Mouse (Mus musculus) forebrain, postnatal 0 days (tissue): Measurements from ENCODE around the gene Use1. TPM values are rescaled to one million over a fixed set of nuclear protein-coding genes. Genes with fewer than 3 reads are reported as not detected.

Experiments used
- ATAC-seq: fragments of 200-750 bp; cut with Nextera tagmentation; 2 replicates; pipeline ENCODE4 v1.8.0; 2017; ENCODE audit warnings: mild to moderate bottlenecking, moderate library complexity
- DNase-seq: peaks from one replicate; pipeline ENCODE4 v3.0.0-alpha.2; 2015
- H3K27ac ChIP-seq: fragments of 300-500 bp; sonication (generic); 2 replicates; pipeline ENCODE4 v1.5.1; 2014; ENCODE audit warnings: low read depth, mild to moderate bottlenecking, antibody characterized with exemption, low read length, moderate library complexity, mixed read lengths
- H3K27me3 ChIP-seq: fragments of 300-500 bp; sonication (generic); 2 replicates; pipeline ENCODE4 v1.6.1; 2014; ENCODE audit warnings: mild to moderate bottlenecking, low read length, mixed read lengths; ENCODE audit not compliant: insufficient read depth
- H3K36me3 ChIP-seq: fragments of 300-500 bp; sonication (generic); 2 replicates; pipeline ENCODE4 v1.6.1; 2014; ENCODE audit warnings: mild to moderate bottlenecking, moderate library complexity; ENCODE audit not compliant: insufficient read depth
- H3K4me1 ChIP-seq: fragments of 300-500 bp; sonication (generic); 2 replicates; pipeline ENCODE4 v1.6.1; 2014; ENCODE audit warnings: antibody characterized with exemption; ENCODE audit not compliant: insufficient read depth
- H3K4me2 ChIP-seq: fragments of 300-500 bp; sonication (generic); 2 replicates; pipeline ENCODE4 v1.6.1; 2014; ENCODE audit warnings: low read depth, mild to moderate bottlenecking, moderate library complexity
- H3K4me3 ChIP-seq: fragments of 300-500 bp; sonication (generic); 2 replicates; pipeline ENCODE4 v1.5.1; 2014; ENCODE audit warnings: low read depth, low read length, mixed read lengths
- H3K9ac ChIP-seq: fragments of 300-500 bp; sonication (generic); 2 replicates; pipeline ENCODE4 v1.6.1; 2014; ENCODE audit warnings: mild to moderate bottlenecking
- H3K9me3 ChIP-seq: fragments of 300-500 bp; sonication (generic); 2 replicates; pipeline ENCODE4 v1.6.1; 2016; ENCODE audit warnings: low read length
- CTCF ChIP-seq: sonication (generic); IDR thresholded peaks from 2 replicates; pipeline ENCODE4 v1.5.1; 2016; ENCODE audit warnings: antibody characterized with exemption, control low read depth, low read depth
- WGBS: fragments of 180-500 bp; shearing (Covaris S2); extraction: QIAGEN DNeasy Blood & Tissue Kit; methylation state at CpG from one replicate; pipeline ENCODE4 v1.1.7; 2014; 5-methylcytosine and 5-hydroxymethylcytosine counted together
- polyA plus RNA-seq: library from polyadenylated mRNA; unstranded; fragments of >200 nt; fragmentation: Nextera tagmentation; extraction: Ambion mirVana; gene quantifications from 2 replicates; pipeline ENCODE4 v1.2.1, GENCODE M21; 2015
- total RNA-seq: library from RNA; depleted of rRNA; stranded (reverse); fragments of >200 nt; gene quantifications from 2 replicates; pipeline ENCODE4 v1.2.3, GENCODE M21; 2014; rRNA removed

Use1 gene
- total and polyA plus RNA-seq, 2 experiments from 2014 or later: 124 to 148 TPM

DNA sequence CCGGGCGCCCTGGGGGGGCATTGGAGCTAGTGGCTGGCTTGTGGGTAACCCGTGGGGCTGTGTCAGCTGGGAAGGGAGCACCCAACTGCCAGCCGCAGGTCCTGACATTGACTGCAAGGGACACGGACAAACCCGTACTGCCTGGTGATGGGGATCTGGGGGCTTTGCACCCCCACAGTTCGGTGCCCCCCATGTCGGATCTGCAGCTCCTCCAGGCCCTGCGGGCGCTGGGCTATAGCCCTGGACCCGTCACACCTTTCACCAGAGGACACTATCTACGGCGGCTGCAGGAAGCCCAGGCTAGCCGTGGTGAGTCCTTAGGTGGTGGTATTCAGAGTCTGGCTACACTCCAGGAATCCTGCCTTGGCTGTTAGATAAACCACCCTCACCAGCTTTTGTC, 40.8 kb downstream of the Use1 start:
- ATAC-seq (no peak), DNase-seq (no peak)
- 95% methylated on average over 14 of the region's 14 CpGs for WGBS
- Histone ChIP-seq H3K4me3 (no peak overlapping the region), H3K9ac (no peak overlapping the region), H3K27me3 (no peaks in the 10 kb centered on the region), H3K27ac (no peak overlapping the region), H3K4me1 (peaks cover 6% of the 10 kb centered on the region; the same call in 1 of the 2 replicates), H3K4me2 (no peak overlapping the region), H3K36me3 (peaks cover 3% of the 10 kb centered on the region; the same call in 1 of the 2 replicates), H3K9me3 (no peaks in the 10 kb centered on the region)
- TF ChIP-seq CTCF: no peak

DNA sequence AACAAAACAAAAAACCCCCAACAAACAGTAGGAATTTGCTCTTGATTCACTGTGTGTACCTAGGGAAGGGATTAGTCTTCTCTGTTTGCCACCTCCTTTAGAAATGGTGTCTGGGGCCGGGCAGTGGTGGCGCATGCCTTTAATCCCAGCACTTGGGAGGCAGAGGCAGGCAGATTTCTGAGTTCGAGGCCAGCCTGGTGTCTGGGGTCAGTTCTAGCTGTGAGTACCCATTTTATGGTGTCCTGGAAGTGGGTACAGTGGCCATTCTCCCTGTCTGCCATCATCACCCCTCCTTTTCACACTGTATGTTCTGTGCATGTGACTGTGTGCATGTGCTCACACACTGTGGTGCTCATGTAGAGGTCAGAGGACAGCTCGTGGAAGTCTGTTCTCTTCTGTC, 41.6 kb downstream of the Use1 start:
- WGBS: 96% methylated on average over 4 of the region's 4 CpGs

DNA sequence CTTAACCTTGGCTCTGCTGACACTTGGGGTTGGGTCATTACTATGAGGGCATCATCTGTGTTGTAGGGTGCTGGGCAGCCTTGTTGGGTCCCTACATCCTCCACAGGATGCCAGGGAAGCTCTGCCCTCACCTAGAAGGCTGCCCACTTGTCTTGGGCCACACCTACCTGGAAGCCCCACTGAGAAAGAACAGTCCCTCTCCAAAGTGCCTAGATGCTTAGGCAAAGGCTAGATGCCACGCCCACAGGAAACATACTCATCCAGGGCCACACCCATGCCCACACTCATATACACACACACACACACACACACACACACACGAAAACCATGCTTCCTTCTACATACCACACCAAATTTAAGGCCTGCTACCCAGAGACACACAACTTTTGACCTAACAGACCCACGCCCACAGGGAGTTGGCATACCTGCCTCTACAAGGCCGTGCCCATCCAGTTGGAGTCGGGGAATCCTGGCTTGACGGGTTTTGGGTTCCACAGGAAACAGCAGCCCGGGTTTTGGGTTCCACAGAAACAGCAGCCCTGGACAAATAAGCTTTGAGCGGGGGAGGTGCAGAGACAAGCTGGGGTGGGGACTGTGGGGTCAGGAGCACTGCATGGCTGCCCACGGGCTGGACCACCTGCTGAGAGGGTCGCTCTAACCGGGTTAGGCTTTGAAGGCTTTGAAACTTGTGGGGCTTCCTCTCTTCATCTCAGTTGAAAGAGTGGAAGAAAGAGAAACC, 45.1 kb downstream of the Use1 start:
- Histone ChIP-seq H3K4me3 (no peak overlapping the region), H3K27ac (no peak overlapping the region), H3K27me3 (no peaks in the 10 kb centered on the region), H3K4me2 (no peak overlapping the region), H3K9me3 (no peaks in the 10 kb centered on the region), H3K4me1 (no peaks in the 10 kb centered on the region), H3K36me3 (no peaks in the 10 kb centered on the region; the same call in 1 of the 2 replicates), H3K9ac (no peak overlapping the region)
- ATAC-seq (no peak), DNase-seq (no peak)
- no peak for TF ChIP-seq CTCF
- WGBS: 52% methylated on average over 11 of the region's 11 CpGs

More for the DNA sequence above, 41.6 kb downstream of the Use1 start:
- no peaks in the 10 kb centered on the region for H3K9me3 ChIP-seq
- no peak overlapping the region for H3K27ac ChIP-seq
- no peak for TF ChIP-seq CTCF
- no peak overlapping the region for H3K4me3 ChIP-seq
- H3K4me1 ChIP-seq: peaks cover 6% of the 10 kb centered on the region; the same call in 1 of the 2 replicates
- DNase-seq: no peak
- H3K9ac ChIP-seq: no peak overlapping the region
- no peak overlapping the region for H3K4me2 ChIP-seq
- no peak for ATAC-seq
- peaks cover under 1% of the 10 kb centered on the region; the same call in 1 of the 2 replicates for H3K36me3 ChIP-seq
- no peaks in the 10 kb centered on the region for H3K27me3 ChIP-seq

Other genes starting within 250 kb of the Use1 start
- gene Myo9b, start 94.1 kb upstream of the Use1 start, total RNA-seq: 31.4 and 35.2 TPM in 2 replicates
- gene Myo9b, start 94.1 kb upstream of the Use1 start, polyA plus RNA-seq: 5.7 and 6.5 TPM in 2 replicates
- gene Haus8, start 93.9 kb upstream of the Use1 start, total RNA-seq: 36.4 and 38.9 TPM in 2 replicates
- gene Haus8, start 93.9 kb upstream of the Use1 start, polyA plus RNA-seq: 34.0 and 40.7 TPM in 2 replicates
- 14.3 and 16.2 TPM in 2 replicates for gene Ocel1, start 4.5 kb downstream of the Use1 start, total RNA-seq
- 5.2 and 6.6 TPM in 2 replicates for gene Ocel1, start 4.5 kb downstream of the Use1 start, polyA plus RNA-seq
- gene Nr2f6, start 15.1 kb downstream of the Use1 start, total RNA-seq: 59.0 and 63.9 TPM in 2 replicates
- 26.0 and 28.9 TPM in 2 replicates for gene Nr2f6, start 15.1 kb downstream of the Use1 start, polyA plus RNA-seq
- 3.5 and 5.6 TPM in 2 replicates for gene Ushbp1, start 29.0 kb downstream of the Use1 start, total RNA-seq
- 4.2 and 4.5 TPM in 2 replicates for gene Ushbp1, start 29.0 kb downstream of the Use1 start, polyA plus RNA-seq
- 87.2 and 94.0 TPM in 2 replicates for gene Babam1, start 30.0 kb downstream of the Use1 start, total RNA-seq
- gene Babam1, start 30.0 kb downstream of the Use1 start, polyA plus RNA-seq: 98.9 and 107 TPM in 2 replicates
- 0.81 and 2.8 TPM in 2 replicates for gene Ankle1, start 39.2 kb downstream of the Use1 start, total RNA-seq
- 0.97 and 2.3 TPM in 2 replicates for gene Ankle1, start 39.2 kb downstream of the Use1 start, polyA plus RNA-seq
- 187 and 210 TPM in 2 replicates for gene Abhd8, start 96.8 kb downstream of the Use1 start, total RNA-seq
- gene Abhd8, start 96.8 kb downstream of the Use1 start, polyA plus RNA-seq: 168 and 169 TPM in 2 replicates
- 75.0 and 80.5 TPM in 2 replicates for gene Mrpl34, start 98.1 kb downstream of the Use1 start, total RNA-seq
- 145 and 184 TPM in 2 replicates for gene Mrpl34, start 98.1 kb downstream of the Use1 start, polyA plus RNA-seq
- 179 and 184 TPM in 2 replicates for gene Dda1, start 102.4 kb downstream of the Use1 start, total RNA-seq
- gene Dda1, start 102.4 kb downstream of the Use1 start, polyA plus RNA-seq: 274 and 283 TPM in 2 replicates
- gene Ano8, start 119.1 kb downstream of the Use1 start, total RNA-seq: 76.5 and 82.2 TPM in 2 replicates
- gene Ano8, start 119.1 kb downstream of the Use1 start, polyA plus RNA-seq: 5.9 and 7.7 TPM in 2 replicates
- gene Gtpbp3, start 121.3 kb downstream of the Use1 start, total RNA-seq: 23.6 and 33.6 TPM in 2 replicates
- 6.9 and 9.4 TPM in 2 replicates for gene Gtpbp3, start 121.3 kb downstream of the Use1 start, polyA plus RNA-seq
- 2.2 and 4.0 TPM in 2 replicates for gene Plvap, start 144.9 kb downstream of the Use1 start, total RNA-seq
- gene Plvap, start 144.9 kb downstream of the Use1 start, polyA plus RNA-seq: 6.9 and 8.7 TPM in 2 replicates
- 0.48 TPM in 1 of 2 replicates, not detected in the other for gene Ccdc194, start 158.9 kb downstream of the Use1 start, total RNA-seq
- 0.08 and 0.16 TPM in 2 replicates for gene Ccdc194, start 158.9 kb downstream of the Use1 start, polyA plus RNA-seq
- 10.1 and 17.8 TPM in 2 replicates for gene Bst2, start 170.6 kb downstream of the Use1 start, total RNA-seq
- 19.3 and 21.0 TPM in 2 replicates for gene Bst2, start 170.6 kb downstream of the Use1 start, polyA plus RNA-seq
- 70.5 and 81.7 TPM in 2 replicates for gene Mvb12a, start 176.1 kb downstream of the Use1 start, total RNA-seq
- 73.4 and 87.4 TPM in 2 replicates for gene Mvb12a, start 176.1 kb downstream of the Use1 start, polyA plus RNA-seq
- 0.08 TPM in 1 of 2 replicates, not detected in the other for gene Tmem221, start 192.0 kb downstream of the Use1 start, total RNA-seq
- gene Tmem221, start 192.0 kb downstream of the Use1 start, polyA plus RNA-seq: 0.16 and 0.18 TPM in 2 replicates
- gene Nxnl1, start 199.8 kb downstream of the Use1 start, total RNA-seq: 0.08 TPM in 1 of 2 replicates, not detected in the other
- not detected in 2 replicates for gene Nxnl1, start 199.8 kb downstream of the Use1 start, polyA plus RNA-seq
- 106 and 133 TPM in 2 replicates for gene Slc27a1, start 202.0 kb downstream of the Use1 start, total RNA-seq
- 74.8 and 102 TPM in 2 replicates for gene Slc27a1, start 202.0 kb downstream of the Use1 start, polyA plus RNA-seq
- gene Pgls, start 225.3 kb downstream of the Use1 start, total RNA-seq: 248 and 264 TPM in 2 replicates
- 262 and 318 TPM in 2 replicates for gene Pgls, start 225.3 kb downstream of the Use1 start, polyA plus RNA-seq
- gene Fam129c, start 230.8 kb downstream of the Use1 start, total RNA-seq: 3.4 and 11.1 TPM in 2 replicates
- 2.0 and 2.8 TPM in 2 replicates for gene Fam129c, start 230.8 kb downstream of the Use1 start, polyA plus RNA-seq
- 84.3 and 85.6 TPM in 2 replicates for gene Colgalt1, start 244.2 kb downstream of the Use1 start, total RNA-seq
- gene Colgalt1, start 244.2 kb downstream of the Use1 start, polyA plus RNA-seq: 58.4 and 59.6 TPM in 2 replicates